Mouse (Mus musculus): ENCODE measurements around the gene Adap1. TPM values are rescaled to one million over a fixed set of nuclear protein-coding genes. Genes with fewer than 3 reads are reported as not detected.
A peak's percentile ranks its signal among the peaks of the same experiment; 100 is the strongest.

The Adap1 gene
- polyA plus RNA-seq, 1 experiment from 2014 or later, result 0.27 TPM

DNA sequence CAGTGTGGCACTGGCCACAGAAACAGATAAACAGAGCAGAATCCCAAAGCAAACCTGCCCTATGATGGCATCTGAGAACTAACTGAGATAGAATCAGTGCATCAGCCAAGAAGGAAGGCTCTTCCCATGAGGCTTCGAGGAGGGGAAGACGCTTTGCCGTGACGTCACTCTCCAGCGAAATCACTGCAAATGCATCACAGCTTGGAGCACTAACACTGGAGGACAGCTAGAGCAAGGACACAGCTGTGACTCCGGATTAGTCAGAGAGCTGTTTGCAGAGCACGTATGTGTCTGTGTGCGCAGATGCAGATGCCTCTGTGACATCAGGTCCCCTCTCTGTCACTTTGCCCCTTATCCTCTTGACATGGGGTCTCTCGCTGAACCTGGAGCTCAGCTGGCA lies 13.6 kb downstream of the Adap1 start:
- H3K4me3 ChIP-seq, result no peak overlapping the region
- no peak for DNase-seq (ENCODE audit: extremely low spot score, low spot score)
- no peaks in the 10 kb centered on the region for H3K27me3 ChIP-seq (ENCODE audit: poor library complexity, severe bottlenecking)
- H3K9me3 ChIP-seq, result no peaks in the 10 kb centered on the region
- 91% methylated on average over 9 of the region's 9 CpGs for WGBS
- no peaks in the 10 kb centered on the region for H3K4me1 ChIP-seq
- H3K36me3 ChIP-seq (replicated peaks), result no peaks in the 10 kb centered on the region
- no peak overlapping the region for H3K27ac ChIP-seq

DNA sequence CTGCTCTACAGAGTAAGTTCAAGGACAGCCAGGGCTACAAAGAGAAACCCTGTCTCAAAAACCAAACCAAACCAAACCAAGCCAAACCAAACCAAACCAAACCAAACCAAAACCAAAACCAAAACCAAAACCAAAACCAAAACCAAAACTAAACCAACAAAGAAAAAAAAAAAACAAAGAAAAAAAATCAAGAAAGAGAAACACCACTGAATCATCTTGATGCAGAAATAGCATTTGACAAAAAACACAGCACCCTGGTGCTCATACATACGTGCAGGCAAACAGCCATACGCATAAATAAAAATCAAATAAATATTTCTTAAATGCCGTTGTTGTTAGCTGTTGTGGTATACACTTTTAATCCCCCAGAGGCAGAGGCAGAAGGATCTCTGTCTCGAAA lies 14.9 kb downstream of the Adap1 start:
- Histone ChIP-seq H3K9me3 (no peaks in the 10 kb centered on the region), H3K4me3 (no peak overlapping the region), H3K4me1 (no peaks in the 10 kb centered on the region), H3K27me3 (ENCODE audit: poor library complexity, severe bottlenecking) (no peaks in the 10 kb centered on the region), H3K27ac (no peak overlapping the region), H3K36me3 (replicated peaks) (no peaks in the 10 kb centered on the region)
- 89% methylated on average over 4 of the region's 4 CpGs for WGBS
- no peak for DNase-seq (ENCODE audit: extremely low spot score, low spot score)

DNA sequence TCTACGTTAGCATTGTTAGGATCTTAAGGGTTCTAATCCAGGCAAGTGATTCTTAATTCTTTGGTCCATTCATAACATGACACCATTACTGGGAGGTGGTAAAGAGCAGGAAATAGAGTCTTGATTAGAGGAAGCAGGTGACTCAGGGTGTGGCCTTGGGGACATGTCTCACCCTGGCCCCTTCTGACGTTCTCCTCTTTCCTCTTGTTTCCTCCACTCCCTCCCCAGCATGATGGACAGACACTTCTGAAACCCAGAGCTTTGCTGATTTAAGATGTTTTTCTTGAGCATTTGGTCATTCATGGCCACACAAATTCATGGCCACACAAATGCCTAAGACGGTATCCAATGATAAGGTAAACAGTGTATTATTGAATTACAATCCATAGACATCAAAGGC lies 15.5 kb downstream of the Adap1 start:
- Histone ChIP-seq H3K4me1 (no peaks in the 10 kb centered on the region), H3K4me3 (no peak overlapping the region), H3K36me3 (replicated peaks) (no peaks in the 10 kb centered on the region), H3K27me3 (ENCODE audit: poor library complexity, severe bottlenecking) (no peaks in the 10 kb centered on the region), H3K27ac (no peak overlapping the region), H3K9me3 (no peaks in the 10 kb centered on the region)
- WGBS, result 83% methylated on average over 3 of the region's 3 CpGs
- no peak for DNase-seq (ENCODE audit: extremely low spot score, low spot score)

DNA sequence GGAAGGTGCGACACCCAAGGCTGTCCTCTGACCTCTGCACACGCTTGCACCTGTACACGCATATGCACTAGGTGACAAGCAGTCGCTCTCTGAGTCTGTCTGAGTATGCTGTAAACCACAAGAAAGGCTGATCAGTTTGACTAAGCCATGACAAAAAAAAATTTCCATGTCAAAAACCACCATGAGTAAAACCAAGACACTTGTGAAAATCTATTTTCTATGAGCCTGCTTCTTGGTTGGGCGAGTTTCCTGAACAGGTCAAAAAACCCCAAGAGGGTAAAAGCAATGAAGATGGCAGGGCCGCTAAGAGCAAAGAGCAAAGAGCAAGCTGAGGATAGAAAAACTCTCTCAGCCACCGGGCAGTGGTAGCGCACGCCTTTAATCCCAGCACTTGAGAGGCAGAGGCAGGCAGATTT lies 21.8 kb downstream of the Adap1 start:
- Histone ChIP-seq H3K27ac (no peak overlapping the region), H3K36me3 (replicated peaks) (no peaks in the 10 kb centered on the region), H3K27me3 (ENCODE audit: poor library complexity, severe bottlenecking) (no peaks in the 10 kb centered on the region), H3K4me1 (peaks cover 3% of the 10 kb centered on the region; the same call in 1 of the 2 replicates), H3K9me3 (no peaks in the 10 kb centered on the region), H3K4me3 (no peak overlapping the region)
- no peak for DNase-seq (ENCODE audit: extremely low spot score, low spot score)
- WGBS, result 91% methylated on average over 9 of the region's 9 CpGs

DNA sequence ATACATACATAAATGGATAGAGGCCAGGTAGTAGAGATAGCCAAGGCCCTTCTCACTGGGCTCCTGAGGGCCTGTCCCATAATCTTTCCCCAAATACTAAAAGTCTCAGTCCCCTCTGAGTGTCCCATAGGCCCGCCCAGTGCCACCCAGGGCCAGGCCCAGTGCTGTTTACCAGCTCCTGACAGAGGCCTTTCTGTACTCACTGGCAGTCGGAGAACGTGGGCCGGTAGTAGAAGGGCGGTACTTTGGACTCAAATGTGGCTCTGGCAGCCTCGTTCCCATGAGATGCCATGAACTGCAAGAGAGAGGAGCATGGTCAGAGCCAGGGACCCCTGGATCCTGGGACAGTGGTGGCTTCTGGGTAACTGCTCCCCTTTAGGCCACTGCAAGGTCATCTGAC lies 23.3 kb downstream of the Adap1 start:
- Histone ChIP-seq H3K36me3 (replicated peaks) (no peaks in the 10 kb centered on the region), H3K4me1 (peaks cover 6% of the 10 kb centered on the region; the same call in 1 of the 2 replicates), H3K4me3 (no peak overlapping the region), H3K9me3 (no peaks in the 10 kb centered on the region), H3K27me3 (ENCODE audit: poor library complexity, severe bottlenecking) (no peaks in the 10 kb centered on the region), H3K27ac (no peak overlapping the region)
- 89% methylated on average over 6 of the region's 6 CpGs for WGBS
- DNase-seq (ENCODE audit: extremely low spot score, low spot score), result no peak

DNA sequence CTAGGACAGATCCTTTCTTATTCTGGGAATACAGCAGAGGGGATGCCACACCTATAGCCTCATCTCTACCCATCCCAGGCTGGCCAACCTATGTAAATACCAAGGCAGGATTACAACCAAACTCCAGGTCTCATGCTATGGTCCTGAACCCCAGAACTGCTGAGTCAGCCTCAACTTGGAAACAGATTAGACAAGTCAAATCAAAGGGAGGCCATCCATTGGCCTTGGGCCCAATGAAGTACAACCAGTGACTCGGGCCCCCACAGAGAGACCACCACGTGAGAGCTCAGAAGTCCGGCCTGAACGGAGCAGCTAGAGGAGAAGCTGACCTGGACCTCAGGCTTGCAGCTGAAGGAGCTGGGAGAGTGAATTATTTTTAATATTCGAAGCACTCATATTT lies 27.7 kb downstream of the Adap1 start:
- Histone ChIP-seq H3K4me3 (no peak overlapping the region), H3K27me3 (ENCODE audit: poor library complexity, severe bottlenecking) (no peaks in the 10 kb centered on the region), H3K27ac (no peak overlapping the region), H3K4me1 (peaks cover 6% of the 10 kb centered on the region; the same call in 1 of the 2 replicates), H3K9me3 (no peaks in the 10 kb centered on the region), H3K36me3 (replicated peaks) (no peaks in the 10 kb centered on the region)
- no peak for DNase-seq (ENCODE audit: extremely low spot score, low spot score)
- WGBS, result 90% methylated on average over 5 of the region's 5 CpGs

DNA sequence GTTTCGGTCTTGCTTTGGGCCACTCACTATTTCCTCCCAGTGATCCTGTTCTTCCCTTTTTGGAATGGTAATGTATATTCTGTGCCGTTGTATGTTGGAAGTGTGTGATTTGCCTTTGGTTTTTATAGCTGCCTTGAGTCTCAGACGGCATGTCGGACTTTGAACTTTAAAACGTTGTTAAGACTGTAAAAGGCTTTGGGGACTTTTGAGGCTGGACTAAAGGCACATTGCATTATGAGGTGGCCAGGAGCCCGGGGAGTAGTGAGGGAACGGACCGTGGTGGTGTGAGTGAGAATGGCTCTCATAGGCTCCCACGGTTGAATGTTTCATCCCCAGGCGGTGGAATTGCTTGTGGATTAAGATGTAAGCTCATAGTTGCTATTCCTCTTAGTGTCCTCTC lies 28.3 kb downstream of the Adap1 start:
- 93% methylated on average over 10 of the region's 10 CpGs for WGBS

DNA sequence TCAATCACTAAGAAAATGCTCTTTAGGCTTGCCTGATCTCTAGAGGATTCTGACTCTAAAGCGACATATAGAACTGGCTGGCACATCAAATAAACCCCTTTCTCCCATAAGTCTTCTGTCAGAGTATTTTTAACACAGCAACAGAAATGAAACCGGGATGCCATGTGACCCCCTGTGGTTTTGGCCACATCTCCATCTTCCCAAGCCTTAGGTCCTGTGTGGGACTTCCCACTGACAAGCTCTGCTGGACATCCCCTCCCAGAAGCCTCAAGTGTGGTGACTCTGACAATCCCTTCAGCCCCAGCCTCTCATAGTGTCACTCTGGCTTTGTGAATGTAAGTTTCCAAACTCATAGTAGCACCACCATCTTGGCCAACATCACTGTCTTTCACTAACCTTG lies 31.3 kb downstream of the Adap1 start:
- no peaks in the 10 kb centered on the region for H3K36me3 ChIP-seq (replicated peaks)
- no peaks in the 10 kb centered on the region for H3K9me3 ChIP-seq
- WGBS, result 74% methylated on average over 2 of the region's 2 CpGs
- H3K4me1 ChIP-seq, result 0 out of 2 replicates have a peak, but pooled peaks cover 3% of the 10 kb centered on the region
- H3K27me3 ChIP-seq (ENCODE audit: poor library complexity, severe bottlenecking), result no peaks in the 10 kb centered on the region
- DNase-seq (ENCODE audit: extremely low spot score, low spot score), result no peak
- H3K27ac ChIP-seq, result no peak overlapping the region
- H3K4me3 ChIP-seq, result no peak overlapping the region

More for the DNA sequence above, 28.3 kb downstream of the Adap1 start:
- no peaks in the 10 kb centered on the region for H3K27me3 ChIP-seq (ENCODE audit: poor library complexity, severe bottlenecking)
- DNase-seq (ENCODE audit: extremely low spot score, low spot score), result no peak
- no peaks in the 10 kb centered on the region for H3K36me3 ChIP-seq (replicated peaks)
- no peak overlapping the region for H3K4me3 ChIP-seq
- peaks cover 6% of the 10 kb centered on the region; the same call in 1 of the 2 replicates for H3K4me1 ChIP-seq
- no peak overlapping the region for H3K27ac ChIP-seq
- no peaks in the 10 kb centered on the region for H3K9me3 ChIP-seq

DNA sequence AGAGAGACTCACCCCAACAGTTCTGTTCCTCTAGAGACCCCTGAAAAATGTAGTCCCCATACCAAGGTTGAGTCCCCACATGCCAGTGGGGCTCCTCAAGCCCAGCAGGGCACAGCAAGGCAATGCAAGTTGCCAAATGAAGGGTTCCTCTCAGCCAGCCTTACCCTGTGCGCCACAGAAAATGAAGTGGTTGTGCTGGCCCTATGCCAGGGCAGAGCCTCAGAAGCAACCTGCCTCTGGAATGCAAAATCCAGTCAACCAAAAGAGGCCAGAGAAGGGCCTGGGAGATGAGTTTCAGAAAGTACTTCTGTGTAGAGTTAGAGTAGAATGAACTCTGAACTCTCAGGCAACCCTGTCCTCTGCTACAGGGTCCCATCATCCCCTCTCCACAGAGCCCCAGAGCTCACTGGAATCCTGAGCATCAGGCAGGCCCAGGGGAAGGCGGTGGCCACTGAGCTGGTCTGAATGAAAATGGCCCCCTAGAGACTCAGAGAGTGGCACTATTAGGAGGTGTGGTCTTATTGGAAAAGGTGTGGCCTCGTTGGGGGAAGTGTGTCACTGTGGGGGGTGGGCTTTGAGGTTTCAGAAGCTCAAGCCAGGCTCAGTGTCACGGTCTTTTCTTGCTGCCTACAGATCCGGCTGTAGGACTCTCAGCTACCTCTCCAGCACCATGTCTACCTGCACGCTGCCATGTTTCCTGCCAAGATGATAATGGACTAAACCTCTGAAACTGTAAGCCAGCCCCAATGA lies 33.4 kb downstream of the Adap1 start:
- Histone ChIP-seq H3K27ac (no peak overlapping the region), H3K36me3 (replicated peaks) (no peaks in the 10 kb centered on the region), H3K4me3 (no peak overlapping the region), H3K27me3 (ENCODE audit: poor library complexity, severe bottlenecking) (no peaks in the 10 kb centered on the region), H3K9me3 (no peaks in the 10 kb centered on the region), H3K4me1 (0 out of 2 replicates have a peak, but pooled peaks cover 2% of the 10 kb centered on the region)
- DNase-seq (ENCODE audit: extremely low spot score, low spot score), result no peak
- whole genome bisulfite sequencing, result 77% methylated on average over 6 of the region's 6 CpGs

DNA sequence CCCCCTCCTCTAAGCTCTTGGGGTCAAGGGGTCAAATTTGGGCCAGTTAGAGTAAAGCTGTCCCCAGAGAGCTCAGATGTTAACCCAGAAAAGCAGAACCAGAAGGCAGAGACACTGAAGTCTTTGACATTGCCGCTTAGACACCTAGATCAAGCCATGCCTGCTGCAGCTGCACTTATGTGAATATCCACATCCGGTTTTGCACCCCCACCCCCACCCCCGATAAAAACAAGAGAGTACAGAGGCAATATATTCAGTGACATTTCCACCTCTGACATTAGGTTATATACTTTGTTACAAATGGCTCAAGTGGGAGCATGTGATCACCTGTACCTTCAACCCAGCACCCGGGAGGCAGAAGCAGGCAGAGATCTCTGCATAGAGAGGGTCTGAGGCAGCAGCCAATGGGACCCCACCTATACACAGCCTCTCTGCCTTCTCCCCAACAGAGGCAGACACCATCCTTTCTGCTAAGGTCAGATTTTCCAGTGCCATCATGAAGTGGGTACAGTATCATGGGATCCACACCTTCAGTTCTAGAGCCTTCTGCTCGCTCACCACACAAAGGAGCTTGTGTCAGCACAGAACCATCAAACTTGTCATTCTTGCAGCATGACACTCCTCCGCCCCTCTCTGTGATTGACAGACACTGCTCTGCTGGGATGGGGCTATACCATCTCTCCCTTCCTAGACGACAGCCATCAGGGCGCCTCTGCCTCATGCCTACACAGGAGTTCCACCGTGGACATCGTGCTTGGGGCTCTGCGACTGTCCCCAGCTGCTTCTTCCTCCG lies 34.8 kb downstream of the Adap1 start:
- H3K27ac ChIP-seq, result no peak overlapping the region
- H3K9me3 ChIP-seq, result no peaks in the 10 kb centered on the region
- DNase-seq (ENCODE audit: extremely low spot score, low spot score), result no peak
- 85% methylated on average over 12 of the region's 12 CpGs for WGBS
- H3K4me3 ChIP-seq, result no peak overlapping the region
- peaks cover 14% of the 10 kb centered on the region for H3K4me1 ChIP-seq
- no peaks in the 10 kb centered on the region for H3K27me3 ChIP-seq (ENCODE audit: poor library complexity, severe bottlenecking)
- H3K36me3 ChIP-seq (replicated peaks), result no peaks in the 10 kb centered on the region

DNA sequence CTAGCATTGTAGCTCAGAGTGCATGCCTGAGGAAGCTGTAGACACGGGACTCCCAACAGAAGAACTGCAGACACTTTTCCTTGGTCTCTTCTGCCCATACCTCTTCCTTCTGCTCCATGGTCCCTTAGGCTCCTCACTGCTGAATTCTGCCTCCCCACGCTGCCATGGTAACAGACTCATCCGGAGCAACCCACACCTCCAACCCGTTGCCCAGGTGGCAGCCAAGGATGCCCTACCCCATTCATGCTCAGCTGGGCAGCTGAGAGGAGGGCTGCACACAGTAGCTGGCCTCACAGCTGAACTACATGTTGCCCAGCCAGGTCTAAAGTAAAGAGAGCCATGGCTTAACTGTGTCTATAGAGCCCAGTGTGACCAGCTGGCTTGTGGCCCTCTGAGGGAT lies 36.8 kb downstream of the Adap1 start:
- Histone ChIP-seq H3K4me3 (no peak overlapping the region), H3K9me3 (no peaks in the 10 kb centered on the region), H3K27me3 (ENCODE audit: poor library complexity, severe bottlenecking) (no peaks in the 10 kb centered on the region), H3K27ac (no peak overlapping the region), H3K36me3 (replicated peaks) (no peaks in the 10 kb centered on the region), H3K4me1 (peaks cover 21% of the 10 kb centered on the region)
- 93% methylated on average over 4 of the region's 4 CpGs for WGBS
- DNase-seq (ENCODE audit: extremely low spot score, low spot score), result no peak

DNA sequence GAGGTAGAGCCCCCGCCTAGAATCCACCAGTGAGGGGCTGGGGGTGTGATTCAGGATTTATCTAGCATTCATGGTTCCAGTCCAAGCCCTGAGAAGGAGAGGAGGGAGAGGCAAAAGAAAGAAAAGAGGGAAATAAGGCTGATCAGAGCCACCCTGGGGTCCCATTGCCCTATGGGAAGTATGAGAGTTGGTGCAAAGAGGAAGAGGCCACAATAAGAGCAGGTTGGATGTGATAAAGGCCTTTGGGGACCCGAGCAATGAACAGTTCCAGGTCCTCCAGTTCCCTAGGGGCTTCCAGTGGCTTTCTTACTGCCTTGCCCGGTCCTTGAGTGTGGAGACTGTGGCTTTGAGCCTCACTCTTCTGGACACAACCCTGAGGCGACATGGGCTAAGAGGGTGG lies 37.6 kb downstream of the Adap1 start:
- WGBS, result 89% methylated on average over 4 of the region's 4 CpGs
- DNase-seq (ENCODE audit: extremely low spot score, low spot score), result no peak
- Histone ChIP-seq H3K9me3 (no peaks in the 10 kb centered on the region), H3K4me3 (no peak overlapping the region), H3K36me3 (replicated peaks) (no peaks in the 10 kb centered on the region), H3K4me1 (peaks cover 21% of the 10 kb centered on the region), H3K27ac (no peak overlapping the region), H3K27me3 (ENCODE audit: poor library complexity, severe bottlenecking) (no peaks in the 10 kb centered on the region)

DNA sequence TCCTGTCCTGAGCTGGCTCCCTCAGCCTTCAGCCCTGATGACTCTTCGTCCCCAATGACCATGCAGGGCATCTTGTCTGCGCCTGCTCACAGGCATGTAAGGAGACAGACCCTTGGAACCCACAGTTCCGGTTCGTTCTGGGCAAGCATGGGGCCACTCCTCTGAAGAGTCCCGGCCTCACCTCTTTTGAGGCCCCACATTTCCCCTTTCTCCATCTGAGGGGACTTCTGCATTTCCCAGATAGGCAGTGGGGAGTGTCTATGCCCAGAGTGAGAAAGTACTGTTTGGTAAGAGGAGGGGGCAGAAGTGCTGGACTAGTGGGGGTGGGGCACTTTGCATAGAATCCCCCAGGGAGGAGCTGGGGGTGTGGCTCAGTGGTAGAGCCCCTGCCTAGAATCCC lies 38.3 kb downstream of the Adap1 start:
- Histone ChIP-seq H3K9me3 (no peaks in the 10 kb centered on the region), H3K4me3 (no peak overlapping the region), H3K36me3 (replicated peaks) (no peaks in the 10 kb centered on the region), H3K4me1 (peaks cover 21% of the 10 kb centered on the region), H3K27ac (peak overlapping the region; percentile 25; the same call in 1 of the 2 replicates), H3K27me3 (ENCODE audit: poor library complexity, severe bottlenecking) (no peaks in the 10 kb centered on the region)
- WGBS, result 88% methylated on average over 5 of the region's 5 CpGs
- DNase-seq (ENCODE audit: extremely low spot score, low spot score), result no peak

All from forebrain, embryonic 10.5 days (tissue).